Mouse (Mus musculus) heart, embryonic 14.5 days (tissue): ENCODE measurements around the gene Tlr9. TPM values are rescaled to one million over a fixed set of nuclear protein-coding genes. Genes with fewer than 3 reads are reported as not detected.

Source experiments
- ATAC-seq: fragments of 200-750 bp; cut with Nextera tagmentation; 2 replicates; pipeline ENCODE4 v1.8.0; 2017; ENCODE audit warnings: low read depth, moderate TSS enrichment; ENCODE audit not compliant: insufficient number of reproducible peaks, insufficient read depth, low FRiP score
- H3K27ac ChIP-seq, 2 experiments: fragments of 200-500 bp in 1 of 2; fragments of 300-500 bp in 1 of 2; sonication (generic) in 1 of 2; replicated peaks in 1 of 2; 2 replicates each; pipeline ENCODE4 v1.5.1; 2012 to 2014; ENCODE audit warnings: low read depth in 2 of 2, low read length in 2 of 2, control low read depth in 1 of 2, mild to moderate bottlenecking in 1 of 2, mixed read lengths in 1 of 2; ENCODE audit not compliant: control insufficient read depth in 1 of 2, insufficient read depth in 1 of 2
- H3K27me3 ChIP-seq: fragments of 300-500 bp; sonication (generic); 2 replicates; pipeline ENCODE4 v1.6.1; 2014; ENCODE audit warnings: mild to moderate bottlenecking, low read length, control low read depth; ENCODE audit not compliant: control insufficient read depth, insufficient read depth
- H3K36me3 ChIP-seq: fragments of 300-500 bp; sonication (generic); 2 replicates; pipeline ENCODE4 v1.6.1; 2014; ENCODE audit warnings: mild to moderate bottlenecking, control low read depth, low read length, mixed read lengths; ENCODE audit not compliant: control insufficient read depth, insufficient read depth
- H3K4me1 ChIP-seq, 2 experiments: fragments of 200-500 bp in 1 of 2; fragments of 300-500 bp in 1 of 2; sonication (generic) in 1 of 2; 2 replicates each; pipeline ENCODE4 v1.6.1; 2012 to 2014; ENCODE audit warnings: low read length in 2 of 2, control low read depth in 1 of 2, mixed read lengths in 1 of 2; ENCODE audit not compliant: control insufficient read depth in 2 of 2, insufficient read depth in 2 of 2
- H3K4me2 ChIP-seq: fragments of 300-500 bp; sonication (generic); 2 replicates; pipeline ENCODE4 v1.6.1; 2014; ENCODE audit warnings: mild to moderate bottlenecking, low read length
- H3K4me3 ChIP-seq, 2 experiments: fragments of 200-500 bp in 1 of 2; fragments of 300-500 bp in 1 of 2; sonication (generic) in 1 of 2; 2 replicates each; pipeline ENCODE4 v1.5.1; 2012 to 2014; ENCODE audit warnings: low read length in 2 of 2, mild to moderate bottlenecking in 2 of 2, control low read depth in 1 of 2, low read depth in 1 of 2, moderate library complexity in 1 of 2; ENCODE audit not compliant: control insufficient read depth in 1 of 2, insufficient read depth in 1 of 2
- H3K9ac ChIP-seq: fragments of 300-500 bp; sonication (generic); 2 replicates; pipeline ENCODE4 v1.6.1; 2014; ENCODE audit warnings: mild to moderate bottlenecking, low read length
- H3K9me3 ChIP-seq: fragments of 300-500 bp; sonication (generic); 2 replicates; pipeline ENCODE4 v1.6.1; 2016; ENCODE audit warnings: low read length, control low read depth; ENCODE audit not compliant: control insufficient read depth
- WGBS: fragments of 180-500 bp; shearing (Covaris S2); extraction: QIAGEN DNeasy Blood & Tissue Kit; methylation state at CpG from one replicate; pipeline ENCODE4 v1.1.7; 2014; 5-methylcytosine and 5-hydroxymethylcytosine counted together
- polyA plus RNA-seq: library from polyadenylated mRNA; unstranded; fragments of >200 nt; fragmentation: Nextera tagmentation; extraction: Ambion mirVana; gene quantifications from 2 replicates; pipeline ENCODE4 v1.2.1, GENCODE M21; 2014

Gene Tlr9
- polyA plus RNA-seq, 1 experiment from 2014 or later = 0.05 TPM

DNA sequence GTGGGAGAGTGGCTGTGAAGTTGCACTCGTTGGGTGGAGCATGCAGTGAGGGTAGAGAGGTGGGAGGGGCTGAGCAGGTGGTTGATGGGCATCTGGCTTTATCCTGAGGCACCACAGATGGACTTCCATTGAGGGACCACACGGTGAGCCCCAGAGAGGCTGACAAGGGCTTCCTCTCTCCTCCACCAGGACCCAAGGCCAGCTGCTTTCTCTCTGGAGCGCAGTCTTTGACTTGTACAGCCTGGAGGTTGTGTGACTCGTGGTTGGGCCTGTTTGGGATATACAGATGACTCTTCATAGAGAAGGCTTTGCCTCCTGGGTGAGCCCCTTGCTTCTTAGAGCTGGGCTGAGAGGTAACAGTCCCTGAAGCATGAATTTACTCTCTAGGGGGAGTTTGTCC is 46.0 kb downstream of the Tlr9 start:
- ATAC-seq = no peak

DNA sequence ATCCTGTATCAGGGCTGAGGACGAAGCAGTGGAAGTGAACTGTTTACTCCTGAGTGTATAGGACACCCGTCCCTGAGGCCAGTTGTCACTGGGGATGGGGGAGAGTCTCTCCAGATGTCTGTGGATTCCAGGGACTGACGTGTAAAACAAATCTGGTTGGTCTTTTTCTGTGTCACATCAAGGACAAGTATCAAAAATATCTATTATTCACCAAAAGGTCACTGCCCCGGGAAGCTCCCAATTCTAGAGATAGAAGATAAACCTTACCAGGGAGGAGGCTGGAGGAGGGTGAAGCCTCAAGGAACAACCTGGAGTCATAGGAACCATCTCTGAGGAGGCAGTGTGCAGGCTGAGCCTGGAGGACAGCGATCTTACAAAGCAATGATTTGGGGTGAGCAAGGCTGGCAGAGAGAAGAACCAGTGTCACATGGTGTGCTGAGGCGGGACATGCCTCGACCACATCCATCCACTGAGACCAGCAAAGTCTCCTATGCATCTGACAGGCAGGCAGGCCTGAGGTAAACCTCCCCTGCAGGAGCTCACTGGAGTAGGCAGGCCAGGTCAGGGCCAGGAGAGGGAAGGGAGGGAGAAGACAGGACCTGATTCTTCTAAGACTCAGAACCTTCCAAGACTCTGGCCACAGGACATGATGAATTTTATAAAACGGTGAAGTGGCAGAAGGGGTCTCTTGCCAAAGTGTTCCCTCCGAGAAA is 46.8 kb downstream of the Tlr9 start:
- Histone ChIP-seq H3K4me2 (no peak overlapping the region), H3K27ac (no peak overlapping the region), H3K9ac (no peak overlapping the region), H3K4me1 (peaks cover 7 to 10% of the 10 kb centered on the region in 2 experiments; a peak in 3 of 4 replicates), H3K9me3 (no peaks in the 10 kb centered on the region), H3K4me3 (no peak overlapping the region), H3K36me3 (no peaks in the 10 kb centered on the region), H3K27me3 (no peaks in the 10 kb centered on the region)
- WGBS = 60% methylated on average over 9 of the region's 9 CpGs
- ATAC-seq = no peak

More for the DNA sequence above, 46.0 kb downstream of the Tlr9 start:
- Histone ChIP-seq H3K4me2 (no peak overlapping the region), H3K27ac (no peak overlapping the region), H3K27me3 (no peaks in the 10 kb centered on the region), H3K36me3 (no peaks in the 10 kb centered on the region), H3K4me3 (no peak overlapping the region), H3K9ac (no peak overlapping the region), H3K9me3 (no peaks in the 10 kb centered on the region), H3K4me1 (peaks cover 7 to 10% of the 10 kb centered on the region in 2 experiments; a peak in 3 of 4 replicates)
- WGBS = 55% methylated on average over 4 of the region's 4 CpGs

DNA sequence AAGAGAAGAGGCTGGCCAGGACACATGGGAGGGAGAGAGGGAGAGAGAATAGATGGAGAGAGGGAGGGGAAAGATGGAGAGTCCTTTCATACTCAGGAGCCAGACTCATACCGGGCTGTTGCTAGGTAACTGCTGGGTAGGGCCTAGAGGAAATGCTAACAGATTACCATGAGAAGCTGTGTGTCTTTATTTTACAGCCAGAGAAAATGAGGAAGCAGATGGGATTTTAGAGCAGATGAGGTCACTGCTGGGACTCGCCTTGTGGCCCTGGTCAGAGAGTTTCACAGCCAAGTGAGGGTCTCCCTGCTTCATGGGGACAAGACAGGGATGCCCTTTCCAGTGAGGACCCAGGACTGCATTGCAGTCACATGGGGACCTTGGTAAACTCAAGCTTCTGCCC is 47.5 kb downstream of the Tlr9 start:
- H3K4me1 ChIP-seq = peaks cover 7 to 10% of the 10 kb centered on the region in 2 experiments; a peak in 3 of 4 replicates
- H3K9me3 ChIP-seq = no peaks in the 10 kb centered on the region
- H3K36me3 ChIP-seq = no peaks in the 10 kb centered on the region
- no peak overlapping the region for H3K9ac ChIP-seq
- 54% methylated on average over 2 of the region's 2 CpGs for WGBS
- no peak overlapping the region for H3K4me2 ChIP-seq
- H3K4me3 ChIP-seq = no peak overlapping the region
- no peak overlapping the region for H3K27ac ChIP-seq
- ATAC-seq = no peak; the same call in 1 of the 2 replicates
- H3K27me3 ChIP-seq = no peaks in the 10 kb centered on the region

DNA sequence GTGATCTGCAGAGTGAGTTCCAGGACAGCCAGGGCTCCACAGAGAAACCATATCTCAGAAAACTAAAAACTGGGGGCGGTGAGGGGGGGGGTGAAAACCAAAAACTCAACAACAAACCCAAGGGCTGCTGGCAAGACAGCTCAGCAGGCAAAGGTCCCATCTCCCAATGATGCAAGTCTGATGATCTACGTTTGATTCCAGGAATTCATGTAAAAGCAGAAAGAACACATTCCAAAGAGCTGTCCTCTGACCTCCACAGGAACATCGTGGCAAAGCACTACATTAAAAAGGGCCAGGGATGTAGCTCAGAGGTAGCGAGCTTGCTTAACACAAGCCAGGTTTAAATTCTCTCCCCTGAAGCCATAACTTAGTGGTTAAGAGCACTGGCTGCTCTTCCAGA is 48.3 kb downstream of the Tlr9 start:
- no peak overlapping the region for H3K4me2 ChIP-seq
- no peak overlapping the region for H3K27ac ChIP-seq
- no peaks in the 10 kb centered on the region for H3K9me3 ChIP-seq
- WGBS = 77% methylated on average over 4 of the region's 4 CpGs
- no peak for ATAC-seq
- no peak overlapping the region for H3K4me3 ChIP-seq
- H3K4me1 ChIP-seq = peaks cover 7 to 10% of the 10 kb centered on the region in 2 experiments; a peak in 3 of 4 replicates
- H3K36me3 ChIP-seq = no peaks in the 10 kb centered on the region
- no peaks in the 10 kb centered on the region for H3K27me3 ChIP-seq
- H3K9ac ChIP-seq = no peak overlapping the region

DNA sequence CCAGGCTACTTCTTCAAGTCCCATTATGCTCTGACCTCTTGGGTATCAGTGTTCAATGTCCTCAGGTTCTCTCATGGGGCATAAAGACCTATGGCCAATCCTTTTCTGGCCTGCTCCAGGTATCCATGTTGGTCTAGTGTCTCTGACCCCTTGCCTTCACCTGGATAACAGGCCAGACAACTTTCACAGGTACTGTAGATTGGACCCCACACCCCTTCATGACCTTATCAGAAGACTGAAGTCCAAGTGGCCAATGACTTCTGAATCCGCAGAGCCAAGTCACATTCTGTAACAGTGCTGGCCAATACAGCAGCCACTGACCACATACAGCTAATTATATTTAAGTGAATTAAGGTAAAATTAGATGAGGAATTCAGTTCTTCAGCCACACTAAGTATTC is 49.9 kb downstream of the Tlr9 start:
- H3K27ac ChIP-seq = no peak overlapping the region
- no peaks in the 10 kb centered on the region for H3K27me3 ChIP-seq
- ATAC-seq = no peak
- H3K4me1 ChIP-seq = peaks cover 7 to 10% of the 10 kb centered on the region in 2 experiments; a peak in 3 of 4 replicates
- H3K4me2 ChIP-seq = no peak overlapping the region
- H3K36me3 ChIP-seq = no peaks in the 10 kb centered on the region
- no peak overlapping the region for H3K9ac ChIP-seq
- H3K4me3 ChIP-seq = no peak overlapping the region
- WGBS = 100% methylated on average over 1 of the region's 1 CpGs
- no peaks in the 10 kb centered on the region for H3K9me3 ChIP-seq

DNA sequence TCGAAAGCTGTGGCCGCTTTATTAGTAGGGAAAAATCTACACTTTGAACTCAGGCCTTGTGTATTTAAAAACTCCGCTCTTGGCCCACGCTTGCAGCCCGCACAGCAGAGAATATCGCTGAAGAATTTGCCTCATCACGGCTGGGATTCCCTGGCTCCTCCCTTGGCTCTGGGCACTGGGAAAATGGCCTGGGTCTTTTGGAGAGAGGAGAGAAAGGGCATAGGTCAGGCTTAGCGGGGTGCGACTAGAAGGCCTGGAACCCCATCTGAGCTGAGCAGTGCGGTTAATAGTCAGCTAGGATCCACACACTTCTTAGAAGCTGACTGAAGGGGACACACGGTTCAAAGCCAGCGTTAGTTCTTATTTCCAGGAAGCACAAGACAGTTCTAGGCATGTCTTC is 50.9 kb downstream of the Tlr9 start:
- H3K27me3 ChIP-seq = no peaks in the 10 kb centered on the region

DNA sequence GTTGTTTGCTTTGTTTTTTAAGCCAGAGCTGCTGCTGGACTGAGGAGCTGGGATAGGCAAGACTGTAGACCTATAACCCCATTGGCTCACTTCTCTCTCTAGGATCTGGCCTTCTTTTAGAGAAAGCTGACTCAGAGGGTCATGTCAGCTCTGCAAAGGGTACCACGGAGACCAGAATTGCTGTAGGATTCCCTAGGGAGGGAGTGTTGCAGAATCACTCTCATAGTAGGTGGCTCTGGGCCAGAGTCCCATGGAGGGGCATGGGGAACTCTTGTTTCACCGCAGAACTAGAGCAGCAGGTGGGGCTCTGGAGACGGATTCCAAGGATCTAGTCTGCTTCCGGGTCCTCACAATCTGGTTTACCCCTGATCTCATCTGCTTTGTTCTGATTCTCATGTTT is 51.4 kb downstream of the Tlr9 start:
- Histone ChIP-seq H3K4me2 (no peak overlapping the region), H3K9me3 (no peaks in the 10 kb centered on the region), H3K9ac (no peak overlapping the region), H3K4me1 (peaks cover 5% of the 10 kb centered on the region in 2 experiments; a peak in 3 of 4 replicates), H3K27ac (no peak overlapping the region), H3K27me3 (no peaks in the 10 kb centered on the region), H3K4me3 (no peak overlapping the region), H3K36me3 (no peaks in the 10 kb centered on the region)
- ATAC-seq = no peak
- 43% methylated on average over 4 of the region's 4 CpGs for WGBS

More for the DNA sequence above, 50.9 kb downstream of the Tlr9 start:
- WGBS = 88% methylated on average over 12 of the region's 12 CpGs
- H3K4me1 ChIP-seq = peaks cover 7 to 10% of the 10 kb centered on the region in 2 experiments; a peak in 3 of 4 replicates
- no peaks in the 10 kb centered on the region for H3K9me3 ChIP-seq
- H3K9ac ChIP-seq = no peak overlapping the region
- no peak overlapping the region for H3K4me2 ChIP-seq
- H3K27ac ChIP-seq = no peak overlapping the region
- no peak overlapping the region for H3K4me3 ChIP-seq
- no peaks in the 10 kb centered on the region for H3K36me3 ChIP-seq
- ATAC-seq = no peak
